Mouse (Mus musculus) thymus, postnatal 36 days (tissue): ENCODE measurements around the gene Krt27.

ENCODE experiments used
- DNase-seq, 2 experiments: peaks; one replicate each; pipeline ENCODE4 v3.0.0; 2022; ENCODE audit warnings: mixed read lengths in 2 of 2

Krt27 gene

DNA sequence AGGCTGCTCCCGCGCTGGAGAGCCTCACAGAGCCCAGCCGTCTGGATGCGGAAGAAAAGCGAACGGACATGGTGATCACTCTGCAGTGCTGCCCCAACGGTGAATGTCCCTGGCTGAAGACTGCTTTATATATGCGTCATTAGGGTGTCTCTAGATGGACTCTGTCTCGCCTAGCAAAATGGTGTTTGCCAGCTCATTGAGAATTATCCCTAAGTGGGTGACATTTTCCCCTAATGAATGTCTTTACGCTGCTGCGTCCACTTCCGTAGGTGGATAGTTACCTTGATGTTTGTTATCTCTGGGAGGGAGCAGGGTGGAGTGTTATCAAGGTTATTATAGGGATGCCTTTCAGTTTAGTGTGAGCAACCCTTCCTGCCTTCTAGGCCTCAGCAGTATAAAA is at the start of gene Krt27:
Gene Krt27, minus strand, starts transcription at position 101 of the 400 bp plus-strand sequence.
- DNase-seq = no peak

DNA sequence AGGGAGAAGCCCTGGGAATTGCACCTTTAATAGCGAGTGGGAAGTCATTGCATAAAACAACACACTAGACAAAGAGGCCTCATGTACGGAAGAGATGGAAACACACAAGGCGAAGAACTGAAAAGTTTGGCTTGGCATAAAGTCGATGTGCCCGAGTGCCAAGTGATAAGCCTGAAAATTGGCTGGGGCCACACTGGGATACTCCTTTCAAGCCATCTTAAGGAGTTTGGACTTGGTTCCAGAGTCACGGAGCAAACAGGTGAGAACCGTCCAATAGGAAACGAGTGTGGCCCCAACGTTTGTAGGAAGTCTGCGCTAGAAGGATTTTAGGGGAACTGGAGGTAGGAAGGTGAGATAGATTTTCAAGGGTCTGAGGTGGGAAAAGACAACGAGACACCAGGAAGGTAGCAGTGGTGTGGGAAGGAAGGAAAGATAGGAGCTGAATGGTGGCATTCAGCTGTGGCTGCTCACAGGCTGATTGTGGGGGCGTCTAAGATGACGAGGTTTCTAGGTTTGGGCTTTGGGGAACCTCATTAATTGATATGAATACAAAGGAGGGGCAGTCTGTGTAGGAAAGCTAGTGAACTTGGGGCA is 49.1 kb upstream of the Krt27 start:
- DNase-seq = no peak

DNA sequence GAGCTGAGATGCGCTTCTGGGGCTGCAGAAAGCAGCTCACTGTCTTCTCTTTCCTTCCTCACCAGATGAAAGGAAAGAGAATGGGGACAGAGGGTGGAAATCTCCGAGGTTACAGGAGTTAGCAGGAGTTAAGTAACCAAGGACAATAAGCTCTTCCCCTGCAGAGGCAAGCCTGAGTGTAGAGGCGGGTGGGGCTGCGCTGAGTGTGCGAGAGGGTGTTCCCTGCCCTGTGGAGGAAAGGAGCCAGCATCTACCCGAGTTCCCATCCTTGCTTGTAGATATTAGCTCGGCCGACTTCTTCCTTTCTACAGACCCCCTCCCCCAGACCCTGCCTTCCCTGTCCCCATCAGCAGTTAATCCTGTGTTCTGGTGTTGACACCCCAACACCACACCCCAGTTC is 47.9 kb upstream of the Krt27 start:
- no peak for DNase-seq

DNA sequence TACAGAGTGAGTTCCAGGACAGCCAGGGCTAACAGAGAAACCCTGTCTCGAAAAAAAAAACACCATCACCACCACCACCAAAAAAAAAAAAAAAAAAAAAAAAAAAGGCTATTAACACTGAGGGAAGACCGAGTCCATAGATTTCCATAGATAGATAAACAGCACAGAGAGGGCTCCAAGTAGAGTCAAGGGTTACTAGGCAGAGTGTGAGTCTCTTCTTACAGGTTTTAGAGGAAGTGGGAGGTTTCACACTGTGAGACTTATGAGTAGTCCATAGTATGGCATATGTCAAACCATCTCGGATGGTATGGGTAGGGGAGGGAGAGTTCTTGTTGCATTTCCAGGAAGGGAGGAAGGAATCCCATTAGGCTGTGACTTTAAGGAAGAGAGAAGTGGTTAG is 47.2 kb upstream of the Krt27 start:
- DNase-seq = no peak

DNA sequence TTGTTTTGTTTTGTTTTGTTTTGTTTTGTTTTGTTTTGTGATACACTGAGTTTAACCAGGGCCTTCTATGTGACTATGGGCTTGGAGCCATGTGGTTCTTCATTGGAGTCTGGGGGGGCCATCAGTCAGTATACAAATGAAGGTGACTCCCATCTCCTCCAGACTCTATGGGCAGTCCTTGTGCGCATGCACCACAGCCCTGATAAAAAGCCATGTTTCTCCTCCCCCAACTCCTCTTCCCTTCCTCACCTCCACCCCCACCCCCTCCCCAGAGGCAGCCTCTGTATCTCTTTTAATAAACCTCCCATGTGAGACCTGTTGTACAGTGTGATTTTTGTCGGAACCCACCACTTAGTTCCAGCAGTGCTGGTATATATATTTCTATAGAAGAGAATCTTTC is 45.8 kb upstream of the Krt27 start:
- no peak for DNase-seq

DNA sequence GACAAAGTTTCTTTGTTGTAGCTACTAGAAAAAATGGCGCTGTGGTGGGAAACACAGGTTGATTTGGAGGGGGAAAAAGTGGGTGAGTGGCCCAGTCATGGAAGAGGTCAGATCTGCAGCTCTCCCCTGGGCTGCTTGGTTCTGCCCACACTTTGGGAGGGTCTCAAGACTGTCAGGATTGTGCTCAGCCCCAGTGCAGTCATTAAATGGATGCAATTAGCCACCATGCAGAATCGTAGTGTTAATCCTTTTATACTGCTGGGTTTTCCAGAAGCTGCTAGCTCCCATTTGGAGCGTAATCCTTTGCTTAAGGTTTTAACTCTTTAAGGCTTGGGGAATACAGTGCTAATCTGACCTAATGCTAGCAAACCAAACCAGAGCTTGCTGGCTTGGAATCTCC is 45.1 kb upstream of the Krt27 start:
- DNase-seq = no peak

DNA sequence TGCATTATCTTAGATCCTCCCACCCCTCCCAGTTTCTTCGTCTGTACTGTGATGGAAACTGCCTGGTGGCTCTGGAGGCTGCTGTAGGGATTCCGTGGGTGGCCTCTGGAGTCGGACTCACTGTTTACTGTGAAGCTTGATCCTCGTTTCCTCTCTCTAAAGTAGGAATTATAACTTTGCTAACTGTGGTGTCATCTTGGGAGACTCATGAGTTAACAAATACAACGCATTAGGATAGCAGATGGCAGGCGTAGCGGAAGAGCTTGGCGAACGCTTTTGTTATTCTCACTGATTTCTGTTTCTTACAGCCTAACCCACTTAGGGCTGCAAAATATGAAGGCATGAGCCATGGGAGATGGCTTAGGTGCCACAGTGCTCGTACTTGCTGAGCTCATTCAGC is 41.6 kb upstream of the Krt27 start:
- DNase-seq = no peak

DNA sequence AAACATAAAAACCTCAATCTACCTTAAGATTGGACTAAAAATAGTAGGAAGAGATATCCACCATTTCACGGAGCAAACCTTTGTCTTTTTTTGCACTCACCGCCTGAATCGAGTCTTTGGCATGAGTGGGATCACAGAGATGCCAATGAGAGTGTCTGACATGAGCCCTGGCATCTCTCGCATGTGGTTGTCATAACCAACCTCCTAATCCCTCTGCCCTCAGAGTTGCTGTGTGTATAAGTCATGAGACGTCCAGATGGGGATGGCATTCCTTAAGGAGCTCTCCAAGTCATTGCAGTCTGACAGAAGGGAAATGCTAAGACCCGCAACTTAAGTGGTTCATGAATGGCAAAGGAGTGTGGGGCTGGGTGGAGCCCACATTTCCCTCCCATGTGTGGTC is 40.5 kb upstream of the Krt27 start:
- no peak for DNase-seq

DNA sequence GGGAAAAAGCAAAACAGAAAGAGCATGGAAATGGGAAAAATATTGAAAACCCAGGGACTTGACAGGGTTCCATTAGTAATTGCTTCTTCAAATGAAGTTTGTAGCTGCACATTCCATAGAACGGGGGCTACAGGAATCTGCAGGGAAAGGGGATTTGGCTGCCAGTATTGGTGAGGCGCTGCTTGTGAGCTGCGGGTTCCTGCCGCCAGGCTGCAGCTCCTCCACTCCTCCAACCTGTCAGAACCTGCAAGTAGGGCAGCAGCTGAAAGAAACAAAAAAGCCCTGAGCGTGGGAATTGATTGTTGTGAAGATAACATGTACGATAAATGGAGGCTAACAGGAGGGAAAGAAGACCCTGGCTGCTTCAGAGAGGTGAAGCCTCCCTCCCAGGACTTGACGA is 40.0 kb upstream of the Krt27 start:
- DNase-seq = no peak

DNA sequence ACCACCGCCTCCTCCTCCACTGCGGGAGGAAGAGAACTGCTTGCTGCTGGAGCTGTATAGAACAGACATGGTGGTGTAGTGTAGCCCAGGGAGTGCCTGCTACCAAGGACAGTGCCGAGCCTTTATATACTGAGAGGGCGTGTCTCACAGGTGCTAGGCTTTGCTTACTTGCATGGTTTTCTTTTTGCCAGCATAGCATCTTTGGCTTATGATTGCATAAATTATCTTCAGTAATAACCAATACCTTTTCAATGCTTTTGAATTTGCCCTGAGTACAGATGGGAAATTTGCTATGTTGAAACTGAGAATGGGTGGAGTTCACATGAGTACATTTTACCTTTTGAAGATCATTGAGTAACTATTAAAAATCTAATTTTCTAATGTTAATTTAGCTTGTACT is 38.4 kb upstream of the Krt27 start, which contains the start of gene Krt10:
Gene Krt10, minus strand, starts transcription at position 101 of the 400 bp plus-strand sequence.
- DNase-seq = no peak

DNA sequence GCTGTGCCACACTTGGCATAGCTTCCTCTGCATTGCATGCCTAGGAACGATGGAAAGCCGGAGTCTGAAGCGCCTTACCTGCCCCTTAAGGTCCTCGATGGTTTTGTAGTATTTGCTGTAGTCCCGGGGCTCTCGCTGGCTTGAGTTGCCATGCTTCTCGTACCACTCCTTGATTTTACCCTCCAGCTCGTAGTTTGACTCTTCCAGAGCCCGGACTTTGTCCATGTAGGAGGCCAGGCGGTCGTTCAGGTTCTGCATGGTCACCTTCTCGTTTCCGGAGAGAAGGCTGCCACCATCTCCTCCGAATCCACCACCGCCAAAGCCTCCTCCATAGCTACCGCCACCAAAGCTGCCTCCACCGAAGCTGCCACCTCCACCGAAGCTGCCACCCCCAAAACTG is 37.8 kb upstream of the Krt27 start:
- DNase-seq = no peak

DNA sequence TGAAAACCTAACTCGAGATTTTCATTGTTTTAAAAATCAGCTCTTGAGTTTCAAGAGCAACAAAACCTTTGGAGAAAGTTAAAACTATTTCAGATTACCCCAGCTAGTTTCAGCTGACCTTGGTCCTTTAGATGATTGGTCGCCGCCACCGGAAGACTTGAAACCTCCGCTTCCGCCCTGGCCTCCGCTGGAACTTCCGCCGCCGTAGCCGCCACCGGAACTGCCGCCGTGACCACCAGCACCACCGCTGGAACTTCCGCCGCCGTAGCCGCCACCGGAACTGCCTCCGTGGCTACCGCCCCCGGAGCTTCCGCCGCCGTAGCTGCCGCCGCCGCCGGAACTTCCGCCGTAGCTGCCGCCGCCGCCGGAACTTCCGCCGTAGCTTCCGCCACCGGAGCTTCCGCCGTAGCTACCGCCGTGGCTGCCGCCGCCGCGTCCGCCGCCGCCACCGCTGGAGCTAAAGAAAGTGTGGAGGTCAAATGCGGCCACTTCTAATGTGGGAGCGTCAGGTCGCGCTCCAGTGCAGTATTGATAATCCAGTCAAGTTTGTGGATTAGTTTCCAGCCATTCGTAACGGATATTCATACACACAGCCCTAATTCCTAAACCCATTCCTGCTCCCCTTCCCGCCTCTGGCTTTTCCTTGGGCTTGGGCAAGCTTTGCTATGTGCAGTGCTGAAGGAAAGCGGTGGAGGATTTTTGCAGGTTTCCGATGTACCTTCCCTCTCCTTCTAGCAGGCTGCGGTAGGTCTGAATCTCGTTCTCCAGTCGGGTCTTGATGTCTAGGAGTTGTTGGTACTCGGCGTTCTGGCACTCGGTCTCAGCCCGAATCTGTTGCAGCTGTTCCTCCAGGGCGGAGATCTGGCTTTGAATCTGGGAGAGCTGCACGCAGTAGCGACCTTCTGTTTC is 35.2 kb upstream of the Krt27 start:
- DNase-seq = peak; percentile 70 to 78

DNA sequence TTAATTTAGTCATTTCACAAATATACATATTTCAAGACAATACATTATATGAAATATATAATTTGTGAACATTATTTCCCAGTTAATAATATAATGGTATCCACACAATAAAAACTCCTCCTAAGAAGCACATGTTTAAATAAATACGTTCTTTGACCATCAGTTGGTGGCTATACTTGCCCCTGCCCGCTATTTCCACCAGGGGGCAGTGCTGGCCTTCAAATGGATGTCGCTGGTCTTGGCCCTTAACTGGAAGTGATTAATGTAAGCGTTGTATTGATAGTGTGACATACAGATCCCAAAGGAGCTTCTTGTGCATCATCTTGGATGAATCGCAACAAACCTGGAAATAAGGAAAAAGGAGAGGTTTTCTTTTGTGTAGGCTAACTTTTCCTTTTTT is 28.7 kb upstream of the Krt27 start:
- DNase-seq = peak; percentile 54 to 55

DNA sequence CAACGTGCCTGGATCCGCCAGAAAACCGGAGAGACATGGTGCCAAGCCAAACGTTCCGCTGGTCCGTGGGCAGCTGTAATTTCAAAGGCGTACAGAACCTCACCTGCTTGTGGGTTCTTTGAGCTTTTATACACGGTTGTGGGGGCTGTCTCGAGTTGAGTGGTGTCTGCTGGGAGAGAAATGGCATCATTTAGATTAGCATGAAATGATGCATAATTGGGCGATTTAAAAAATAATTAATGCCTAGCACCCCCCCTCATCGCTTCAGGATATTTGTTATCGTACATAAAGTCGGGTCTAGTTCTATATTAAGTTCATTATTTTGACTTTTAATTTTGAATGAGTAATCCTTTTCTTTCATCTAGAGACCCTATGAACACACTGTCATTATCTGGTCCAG is 23.9 kb upstream of the Krt27 start, which contains the start of gene Krt28:
Gene Krt28, minus strand, starts transcription at position 101 of the 400 bp plus-strand sequence.
- DNase-seq = no peak

DNA sequence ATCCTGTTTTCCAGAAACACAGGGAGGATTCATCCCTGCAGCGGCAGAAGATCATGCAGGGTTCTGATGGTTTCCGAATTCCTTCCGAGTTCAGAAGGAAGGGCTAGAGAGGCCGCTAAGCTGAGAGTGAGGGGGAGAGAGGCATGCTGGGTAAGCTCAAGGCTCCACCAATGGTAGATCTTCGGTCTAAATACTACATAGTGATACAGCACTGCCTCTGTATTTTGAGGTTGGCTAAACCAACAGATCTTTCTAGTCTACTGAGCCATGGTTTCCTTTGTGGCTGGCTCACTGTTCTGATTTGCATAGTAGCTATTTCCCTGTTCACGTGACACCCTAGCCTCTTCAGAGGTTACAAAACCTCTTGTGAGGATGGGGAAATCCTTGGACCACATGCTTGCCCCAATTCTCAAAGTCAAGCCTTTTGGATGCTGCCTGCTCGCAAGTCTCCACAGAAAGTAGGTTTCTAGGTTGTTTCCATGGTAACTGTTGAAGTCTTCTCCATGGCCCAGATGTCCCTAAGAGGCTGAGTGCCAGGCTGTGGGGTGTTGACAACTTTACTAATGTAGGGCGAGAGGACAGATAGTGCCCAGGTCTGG is 19.0 kb upstream of the Krt27 start:
- peak in 1 of 2 experiments; percentile 9 for DNase-seq

DNA sequence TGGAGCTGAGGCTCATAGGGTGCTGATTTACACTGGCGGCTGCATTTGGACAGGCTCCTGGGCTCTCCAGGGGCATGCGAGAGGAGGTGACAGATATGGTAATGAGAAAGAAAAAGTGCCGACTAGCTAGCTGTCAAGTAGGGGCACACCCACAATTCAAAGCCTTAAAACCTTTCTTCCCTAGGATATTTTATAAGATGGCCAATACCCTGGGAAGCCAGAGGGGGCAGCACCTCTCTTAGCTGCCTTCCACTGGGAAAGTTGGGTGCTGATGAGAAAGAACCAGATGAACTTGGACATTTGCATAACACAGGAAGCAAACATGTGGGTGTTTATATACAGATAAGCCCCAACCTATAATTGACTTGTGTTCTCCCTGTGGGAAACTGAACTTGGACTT is 18.3 kb upstream of the Krt27 start:
- no peak for DNase-seq

DNA sequence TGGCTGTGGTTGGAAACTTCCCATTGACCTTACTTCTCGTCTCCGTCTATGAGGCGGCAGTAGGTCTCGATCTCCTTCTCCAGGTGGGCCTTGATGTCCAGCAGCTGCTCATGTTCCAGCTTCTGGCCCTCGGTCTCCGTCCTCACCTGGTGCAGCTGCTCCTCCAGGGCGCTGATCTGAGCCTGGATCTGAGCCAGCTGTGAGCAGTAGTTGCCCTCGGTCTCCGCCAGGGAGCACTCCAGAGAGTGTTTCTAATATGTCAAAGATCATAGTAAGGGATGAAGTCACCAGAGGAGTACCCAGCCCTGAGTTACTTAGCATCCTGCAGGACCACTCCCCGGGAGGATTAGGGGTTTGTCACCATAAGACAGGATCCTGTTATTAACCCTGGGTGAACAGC is 15.9 kb upstream of the Krt27 start:
- peak in 1 of 2 experiments; percentile 11 for DNase-seq

DNA sequence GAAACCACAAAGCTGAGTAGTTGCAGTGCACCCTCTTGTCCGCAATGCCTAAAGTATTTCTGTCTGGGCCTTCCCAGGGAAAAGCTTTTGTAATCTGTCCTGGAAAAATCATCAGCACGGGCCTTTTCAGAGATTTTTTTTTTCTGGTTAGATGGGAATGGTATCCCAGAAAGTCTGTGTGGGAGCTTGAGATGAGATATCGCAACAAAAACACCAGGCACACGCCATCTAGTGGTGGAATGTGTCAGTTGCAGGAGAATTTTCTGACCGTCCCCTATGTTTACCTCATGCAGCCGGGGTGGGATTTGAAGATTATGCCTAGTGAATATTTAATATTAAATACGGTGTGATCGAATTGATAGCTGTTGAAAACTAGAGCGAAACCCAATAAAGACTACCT is 13.5 kb upstream of the Krt27 start:
- no peak for DNase-seq

DNA sequence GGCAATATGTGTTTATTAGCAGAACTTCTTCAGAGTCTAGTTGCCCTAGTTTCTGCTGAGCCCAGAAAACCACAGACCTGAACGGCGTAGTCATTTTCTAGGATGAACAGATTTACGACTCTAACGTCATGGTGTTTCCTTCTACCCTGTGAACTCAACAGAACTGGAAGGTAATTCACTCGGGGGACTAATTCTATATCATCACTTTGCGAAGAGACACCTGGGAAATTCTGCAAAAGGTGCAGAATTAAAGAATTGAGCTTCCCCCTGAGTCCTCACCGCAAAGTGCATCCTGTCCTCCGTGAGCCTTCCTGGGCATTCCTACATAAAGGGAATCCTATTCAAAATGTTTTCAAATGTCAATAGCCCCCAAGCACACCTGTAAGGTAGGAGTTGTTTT is 10.5 kb upstream of the Krt27 start:
- no peak for DNase-seq

DNA sequence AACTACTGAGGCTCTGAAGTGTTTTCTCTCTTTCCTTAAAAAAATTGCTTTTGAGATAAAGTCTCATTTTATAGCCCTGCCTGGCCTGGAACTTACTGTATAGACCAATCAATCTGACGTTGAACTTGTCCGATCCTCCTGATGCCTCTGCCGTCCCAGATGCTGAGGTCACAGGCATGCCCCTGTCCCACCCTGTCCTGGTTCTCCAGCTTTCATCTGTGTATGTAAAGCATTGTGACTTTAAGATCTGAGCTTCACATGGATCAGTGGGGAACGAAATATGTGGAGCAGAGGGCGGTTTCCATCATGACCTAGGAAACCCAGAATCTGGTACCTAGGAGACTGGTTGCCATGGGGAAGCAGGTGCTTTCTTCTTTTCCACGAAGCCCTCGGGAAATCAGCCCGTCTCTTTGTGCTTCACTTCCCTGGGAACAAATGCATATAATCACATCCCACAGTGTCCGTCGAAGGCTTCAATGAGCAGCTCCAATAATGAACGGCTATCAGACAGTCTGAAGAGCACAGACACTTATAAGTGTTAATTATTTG is 11.5 kb downstream of the Krt27 start:
- DNase-seq = no peak

DNA sequence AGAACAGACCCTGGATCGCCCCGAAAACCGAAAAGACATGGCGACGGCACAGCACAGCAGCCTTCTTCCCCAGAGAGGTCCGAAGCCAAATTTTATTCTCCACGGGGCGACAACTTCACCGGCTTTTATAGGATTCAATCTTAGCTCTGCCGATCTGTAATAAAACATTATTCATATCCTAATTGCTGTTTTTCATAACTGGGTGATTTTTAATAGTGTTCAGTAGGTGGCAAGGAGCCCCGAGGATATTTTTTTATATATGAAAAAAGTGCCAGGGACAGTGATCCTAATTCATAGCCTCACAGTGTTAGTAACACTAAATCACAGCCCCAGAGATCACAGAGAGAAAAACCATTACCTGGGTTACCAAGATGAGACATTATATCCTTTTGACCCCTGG is 13.0 kb downstream of the Krt27 start, which contains the start of gene Krt26:
Gene Krt26, minus strand, starts transcription at position 101 of the 400 bp plus-strand sequence.
- DNase-seq = no peak

DNA sequence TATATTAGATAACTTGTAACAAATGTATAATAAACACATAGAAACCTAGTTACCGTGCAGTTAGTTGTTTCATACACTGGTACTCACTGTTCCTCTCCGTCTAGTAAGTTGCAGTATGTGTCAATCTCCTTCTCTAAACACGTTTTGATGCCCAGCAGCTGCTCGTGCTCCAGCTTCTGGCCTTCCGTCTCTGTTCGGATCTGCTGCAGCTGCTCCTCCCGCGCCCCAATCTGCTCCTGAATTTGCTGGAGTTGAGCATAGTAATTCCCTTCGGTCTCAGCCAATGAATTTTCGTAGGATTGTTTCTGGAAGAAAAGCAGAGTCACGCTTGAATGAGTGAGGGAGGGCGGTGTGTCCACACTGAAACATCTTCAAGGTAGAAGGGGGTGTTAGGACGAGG is 17.5 kb downstream of the Krt27 start:
- DNase-seq = no peak

DNA sequence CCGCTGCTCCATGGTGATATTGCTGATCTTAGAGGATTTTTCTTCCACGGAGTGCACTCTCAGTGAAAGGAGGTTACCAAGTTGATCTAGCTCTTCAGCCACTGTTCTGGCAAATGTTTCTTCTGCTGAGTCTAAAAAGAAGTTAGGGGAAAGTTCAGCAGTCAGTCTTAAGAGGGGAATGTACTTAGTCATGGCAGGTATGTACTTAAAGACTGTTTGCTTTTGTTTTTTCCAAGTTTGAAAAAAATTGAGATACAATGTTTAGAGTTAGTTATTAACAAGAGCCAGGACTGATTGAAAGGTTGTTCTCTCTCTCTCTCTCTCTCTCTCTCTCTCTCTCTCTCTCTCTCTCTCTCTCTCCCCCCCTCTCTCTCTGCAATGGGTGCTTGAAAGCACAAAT is 21.2 kb downstream of the Krt27 start:
- DNase-seq = no peak

DNA sequence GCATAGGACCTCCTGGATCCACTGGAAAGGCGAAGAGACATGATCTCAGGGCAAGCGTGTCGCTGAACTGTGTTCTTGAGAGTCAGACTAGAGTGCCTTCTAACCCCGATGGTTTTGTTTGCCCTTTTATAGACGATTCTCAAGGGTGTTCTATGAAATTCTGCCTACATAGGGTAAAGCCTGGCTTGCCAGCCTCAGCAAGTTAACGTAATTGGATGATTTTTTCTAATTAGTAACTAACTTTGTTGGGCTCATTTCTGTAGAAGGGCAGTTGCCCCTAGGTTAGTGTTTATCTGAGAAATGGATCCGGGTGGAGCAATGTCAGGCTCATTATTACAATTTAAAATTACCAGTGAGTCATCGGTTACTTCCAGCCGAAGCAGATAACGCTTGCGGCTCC is 28.1 kb downstream of the Krt27 start, which contains the start of gene Krt25:
Gene Krt25, minus strand, starts transcription at position 101 of the 400 bp plus-strand sequence.
- DNase-seq = no peak
